Mouse (Mus musculus) forebrain, embryonic 12.5 days (tissue): Measurements from ENCODE around the gene Gpr39. TPM values are rescaled to one million over a fixed set of nuclear protein-coding genes. Genes with fewer than 3 reads are reported as not detected.

Experiments used
- ATAC-seq: fragments of 200-750 bp; cut with Nextera tagmentation; 2 replicates; pipeline ENCODE4 v1.8.0; 2017; ENCODE audit warnings: moderate TSS enrichment; ENCODE audit not compliant: low FRiP score
- H3K27ac ChIP-seq: fragments of 300-500 bp; sonication (generic); 2 replicates; pipeline ENCODE4 v1.5.1; 2016; ENCODE audit warnings: mild to moderate bottlenecking
- H3K27me3 ChIP-seq: fragments of 300-500 bp; sonication (generic); 2 replicates; pipeline ENCODE4 v1.6.1; 2016; ENCODE audit warnings: mild to moderate bottlenecking
- H3K36me3 ChIP-seq: fragments of 300-500 bp; sonication (generic); replicated peaks from 2 replicates; pipeline ENCODE4 v1.6.1; 2016; ENCODE audit warnings: mild to moderate bottlenecking
- H3K4me1 ChIP-seq: fragments of 300-500 bp; sonication (generic); 2 replicates; pipeline ENCODE4 v1.6.1; 2016
- H3K4me2 ChIP-seq: fragments of 300-500 bp; sonication (generic); 2 replicates; pipeline ENCODE4 v1.6.1; 2016; ENCODE audit warnings: mild to moderate bottlenecking, moderate library complexity
- H3K4me3 ChIP-seq: fragments of 300-500 bp; sonication (generic); replicated peaks from 2 replicates; pipeline ENCODE4 v1.5.1; 2016; ENCODE audit warnings: mild to moderate bottlenecking
- H3K9ac ChIP-seq: fragments of 300-500 bp; sonication (generic); 2 replicates; pipeline ENCODE4 v1.6.1; 2016; ENCODE audit warnings: mild to moderate bottlenecking
- H3K9me3 ChIP-seq: fragments of 300-500 bp; sonication (generic); 2 replicates; pipeline ENCODE4 v1.6.1; 2016
- WGBS: fragments of 180-500 bp; shearing (Covaris S2); methylation state at CpG from one replicate; pipeline ENCODE4 v1.1.7; 2016; 5-methylcytosine and 5-hydroxymethylcytosine counted together
- polyA plus RNA-seq: library from polyadenylated mRNA; unstranded; fragments of >200 nt; fragmentation: Nextera tagmentation; extraction: Ambion mirVana; gene quantifications from 2 replicates; pipeline ENCODE4 v1.2.1, GENCODE M21; 2016

Gpr39 gene
- polyA plus RNA-seq, 1 experiment from 2014 or later = not detected

- H3K9me3 ChIP-seq = no peaks in the 10 kb centered on the region
- H3K36me3 ChIP-seq = no peaks in the 10 kb centered on the region
- H3K9ac ChIP-seq = no peak overlapping the region
- 83% methylated on average over 4 of the region's 4 CpGs for WGBS
- H3K27ac ChIP-seq = no peak overlapping the region
- H3K27me3 ChIP-seq = no peaks in the 10 kb centered on the region
- ATAC-seq = no peak
- no peaks in the 10 kb centered on the region for H3K4me1 ChIP-seq
- no peak overlapping the region for H3K4me2 ChIP-seq
- no peak overlapping the region for H3K4me3 ChIP-seq
These were observed 68.0 kb downstream of the Gpr39 start for GRCm38 (mm10) chr1:125744766-125745165.

GRCm38 (mm10) chr1:125755335-125755996, 78.7 kb downstream of the Gpr39 start:
- no peak overlapping the region for H3K27ac ChIP-seq
- no peaks in the 10 kb centered on the region for H3K9me3 ChIP-seq
- H3K4me1 ChIP-seq = no peaks in the 10 kb centered on the region
- H3K36me3 ChIP-seq = no peaks in the 10 kb centered on the region
- 86% methylated on average over 4 of the region's 4 CpGs for WGBS
- no peaks in the 10 kb centered on the region for H3K27me3 ChIP-seq
- ATAC-seq = no peak
- no peak overlapping the region for H3K4me3 ChIP-seq
- no peak overlapping the region for H3K9ac ChIP-seq
- no peak overlapping the region for H3K4me2 ChIP-seq

GRCm38 (mm10) chr1:125759972-125760695, 83.3 kb downstream of the Gpr39 start:
- no peaks in the 10 kb centered on the region for H3K4me1 ChIP-seq
- no peak overlapping the region for H3K4me3 ChIP-seq
- H3K27me3 ChIP-seq = no peaks in the 10 kb centered on the region
- H3K36me3 ChIP-seq = no peaks in the 10 kb centered on the region
- peak; percentile 49; the same call in 1 of the 2 replicates for ATAC-seq
- peak overlapping the region; percentile 50; the same call in 1 of the 2 replicates for H3K27ac ChIP-seq
- H3K9ac ChIP-seq = no peak overlapping the region
- H3K4me2 ChIP-seq = no peak overlapping the region
- H3K9me3 ChIP-seq = no peaks in the 10 kb centered on the region
- 74% methylated on average over 15 of the region's 15 CpGs for WGBS

GRCm38 (mm10) chr1:125760696-125761025, 83.9 kb downstream of the Gpr39 start:
- 68% methylated on average over 5 of the region's 5 CpGs for WGBS
- Histone ChIP-seq H3K27ac (0 out of 2 replicates have a peak overlapping the region, but pooled peaks have one; percentile 50), H3K36me3 (no peaks in the 10 kb centered on the region), H3K4me3 (no peak overlapping the region), H3K9ac (no peak overlapping the region), H3K9me3 (no peaks in the 10 kb centered on the region), H3K4me2 (no peak overlapping the region), H3K27me3 (no peaks in the 10 kb centered on the region), H3K4me1 (no peaks in the 10 kb centered on the region)
- ATAC-seq = peak; percentile 63; the same call in 1 of the 2 replicates

GRCm38 (mm10) chr1:125762076-125762475, 85.3 kb downstream of the Gpr39 start:
- H3K27me3 ChIP-seq = no peaks in the 10 kb centered on the region
- no peaks in the 10 kb centered on the region for H3K36me3 ChIP-seq
- no peaks in the 10 kb centered on the region for H3K9me3 ChIP-seq
- H3K4me2 ChIP-seq = no peak overlapping the region
- 93% methylated on average over 1 of the region's 1 CpGs for WGBS
- no peak overlapping the region for H3K9ac ChIP-seq
- ATAC-seq = no peak
- H3K4me3 ChIP-seq = no peak overlapping the region
- no peak overlapping the region for H3K27ac ChIP-seq
- no peaks in the 10 kb centered on the region for H3K4me1 ChIP-seq

- Histone ChIP-seq H3K4me1 (0 out of 2 replicates have a peak, but pooled peaks cover 2% of the 10 kb centered on the region), H3K9me3 (no peaks in the 10 kb centered on the region), H3K4me3 (no peak overlapping the region), H3K9ac (no peak overlapping the region), H3K27ac (no peak overlapping the region), H3K36me3 (no peaks in the 10 kb centered on the region), H3K27me3 (0 out of 2 replicates have a peak, but pooled peaks cover 4% of the 10 kb centered on the region), H3K4me2 (no peak overlapping the region)
- 14% methylated on average over 4 of the region's 4 CpGs for WGBS
- peak; percentile 64; the same call in 1 of the 2 replicates for ATAC-seq
These were observed 113.0 kb downstream of the Gpr39 start for GRCm38 (mm10) chr1:125789804-125790203.

GRCm38 (mm10) chr1:125800506-125800905, 123.7 kb downstream of the Gpr39 start:
- Histone ChIP-seq H3K4me3 (no peak overlapping the region), H3K4me2 (no peak overlapping the region), H3K27ac (no peak overlapping the region), H3K27me3 (no peaks in the 10 kb centered on the region), H3K36me3 (no peaks in the 10 kb centered on the region), H3K9me3 (peaks cover 16% of the 10 kb centered on the region), H3K4me1 (no peaks in the 10 kb centered on the region), H3K9ac (no peak overlapping the region)
- no peak for ATAC-seq
- WGBS = 91% methylated on average over 5 of the region's 5 CpGs

- H3K4me3 ChIP-seq = no peak overlapping the region
- no peak overlapping the region for H3K27ac ChIP-seq
- 69% methylated on average over 2 of the region's 2 CpGs for WGBS
- ATAC-seq = no peak
- no peaks in the 10 kb centered on the region for H3K4me1 ChIP-seq
- no peaks in the 10 kb centered on the region for H3K9me3 ChIP-seq
- no peak overlapping the region for H3K9ac ChIP-seq
- no peak overlapping the region for H3K4me2 ChIP-seq
- H3K36me3 ChIP-seq = no peaks in the 10 kb centered on the region
- no peaks in the 10 kb centered on the region for H3K27me3 ChIP-seq
These were observed 131.6 kb downstream of the Gpr39 start for GRCm38 (mm10) chr1:125808426-125808825.

- Histone ChIP-seq H3K36me3 (no peaks in the 10 kb centered on the region), H3K27me3 (no peaks in the 10 kb centered on the region), H3K4me1 (no peaks in the 10 kb centered on the region), H3K27ac (no peak overlapping the region), H3K4me3 (no peak overlapping the region), H3K9me3 (no peaks in the 10 kb centered on the region), H3K9ac (no peak overlapping the region), H3K4me2 (no peak overlapping the region)
- 71% methylated on average over 9 of the region's 9 CpGs for WGBS
- no peak for ATAC-seq
These were observed 136.5 kb downstream of the Gpr39 start for GRCm38 (mm10) chr1:125813141-125813782.

- Histone ChIP-seq H3K27me3 (no peaks in the 10 kb centered on the region), H3K9ac (no peak overlapping the region), H3K9me3 (no peaks in the 10 kb centered on the region), H3K4me3 (no peak overlapping the region), H3K4me1 (no peaks in the 10 kb centered on the region), H3K4me2 (no peak overlapping the region), H3K27ac (no peak overlapping the region), H3K36me3 (no peaks in the 10 kb centered on the region)
- WGBS = 76% methylated on average over 7 of the region's 7 CpGs
- no peak for ATAC-seq
These were observed 144.3 kb downstream of the Gpr39 start for GRCm38 (mm10) chr1:125821101-125821500.

- Histone ChIP-seq H3K4me1 (no peaks in the 10 kb centered on the region), H3K4me3 (no peak overlapping the region), H3K9ac (no peak overlapping the region), H3K27ac (no peak overlapping the region), H3K27me3 (no peaks in the 10 kb centered on the region), H3K4me2 (no peak overlapping the region), H3K36me3 (no peaks in the 10 kb centered on the region), H3K9me3 (no peaks in the 10 kb centered on the region)
- WGBS = 91% methylated on average over 4 of the region's 4 CpGs
- ATAC-seq = no peak
These were observed 146.8 kb downstream of the Gpr39 start for GRCm38 (mm10) chr1:125823611-125824010.

GRCm38 (mm10) chr1:125837507-125837906, 160.7 kb downstream of the Gpr39 start:
- ATAC-seq = no peak
- 0 out of 2 replicates have a peak, but pooled peaks cover 7% of the 10 kb centered on the region for H3K4me1 ChIP-seq
- no peak overlapping the region for H3K27ac ChIP-seq
- H3K36me3 ChIP-seq = no peaks in the 10 kb centered on the region
- no peak overlapping the region for H3K4me3 ChIP-seq
- H3K9me3 ChIP-seq = no peaks in the 10 kb centered on the region
- WGBS = 59% methylated on average over 1 of the region's 1 CpGs
- no peak overlapping the region for H3K4me2 ChIP-seq
- no peaks in the 10 kb centered on the region for H3K27me3 ChIP-seq
- H3K9ac ChIP-seq = no peak overlapping the region
